Comparison of ENCODE assay signal across 20 mouse cellular contexts in genomic region chr17:75255967-75256366, GRCm38 (mm10).
DNase-seq lines count a peak whose midpoint lies in the region; ATAC-seq and TF ChIP-seq lines count a peak whose summit lies in the region.
"Had no signal": no experiment of that assay in that cellular context is flagged by ENCODE, and none has a peak within 500 bp of the region (broad histone marks: within the 10 kb centered on the region; RNA-seq: fewer than 3 reads in every experiment).

No protein-coding gene starts in this region.

- H3K27me3 ChIP-seq in heart, postnatal 0 days (ENCODE audit: control insufficient read depth, insufficient read depth, low read length), result no peaks in the 10 kb centered on the region
- no peaks in the 10 kb centered on the region for H3K27me3 ChIP-seq in CH12.LX (replicated peaks)
- H3K27me3 ChIP-seq in hindbrain, embryonic 16.5 days (replicated peaks; ENCODE audit: control insufficient read depth, insufficient read depth, low read length), result no peaks in the 10 kb centered on the region
- H3K27me3 ChIP-seq: embryonic facial prominence, embryonic 12.5 days; hindbrain, embryonic 13.5 days; intestine, embryonic 15.5 days had no signal

- ATAC-seq in heart, postnatal 0 days (ENCODE audit: insufficient read depth, low read depth), result peak; percentile 74
- no peak for ATAC-seq in hindbrain, embryonic 16.5 days
- ATAC-seq: CD4-positive, CD25-positive, alpha-beta regulatory T cell, adult 4 months; forebrain, embryonic 14.5 days; intestine, embryonic 15.5 days had no signal

- H3K4me1 ChIP-seq in heart, postnatal 0 days (ENCODE audit: control insufficient read depth, insufficient read depth), result 0 out of 2 replicates have a peak, but pooled peaks cover 3% of the 10 kb centered on the region
- H3K4me1 ChIP-seq in CH12.LX (ENCODE audit: control insufficient read depth in 1 of 2, insufficient read depth in 2 of 2), result peaks cover 16 to 78% of the 10 kb centered on the region in 2 experiments
- 0 out of 2 replicates have a peak, but pooled peaks cover 2% of the 10 kb centered on the region for H3K4me1 ChIP-seq in hindbrain, embryonic 16.5 days (ENCODE audit: control insufficient read depth, insufficient read depth, low read depth, low read length)
- H3K4me1 ChIP-seq: embryonic facial prominence, embryonic 12.5 days; heart, embryonic 10.5 days; hindbrain, embryonic 13.5 days; intestine, embryonic 15.5 days had no signal

- WGBS in heart, postnatal 0 days, result 22% methylated on average over 1 of the region's 1 CpGs
- WGBS in hindbrain, embryonic 16.5 days, result 62% methylated on average over 1 of the region's 1 CpGs

- TF ChIP-seq POLR2A in CH12.LX (IDR thresholded peaks at IDR 0.05; ENCODE audit: low read depth, low read length), result no peak

- H3K9me3 ChIP-seq in heart, postnatal 0 days (replicated peaks; ENCODE audit: control insufficient read depth, low read length), result no peaks in the 10 kb centered on the region
- H3K9me3 ChIP-seq in CH12.LX (replicated peaks; ENCODE audit: low read length), result no peaks in the 10 kb centered on the region
- H3K9me3 ChIP-seq in hindbrain, embryonic 16.5 days (ENCODE audit: control insufficient read depth, low read length), result no peaks in the 10 kb centered on the region
- H3K9me3 ChIP-seq: embryonic facial prominence, embryonic 12.5 days; heart, embryonic 10.5 days; hindbrain, embryonic 13.5 days; intestine, embryonic 15.5 days had no signal

- TF ChIP-seq EP300 in heart, postnatal 0 days (IDR thresholded peaks at IDR 0.05; ENCODE audit: low read depth), result no peak
- peak; percentile 42; the same call in 1 of the 2 replicates for TF ChIP-seq EP300 in CH12.LX (IDR thresholded peaks at IDR 0.05; ENCODE audit: low read length)

- dilution Hi-C loops in CH12.LX (cut with MboI; ENCODE audit: extremely low pct_ligation_motif_present, extremely low pct_unique_long_range_greater_than_20kb, low sequenced_read_pairs), result no loop called here

- no peak overlapping the region for H3K27ac ChIP-seq in heart, postnatal 0 days (ENCODE audit: low read depth)
- no peak overlapping the region for H3K27ac ChIP-seq in CH12.LX (ENCODE audit: insufficient read depth, low read depth)
- no peak overlapping the region for H3K27ac ChIP-seq in hindbrain, embryonic 16.5 days (ENCODE audit: low read depth, low read length)
- H3K27ac ChIP-seq: embryonic facial prominence, embryonic 12.5 days; gastrocnemius, adult 2 months; heart, embryonic 10.5 days; hindbrain, embryonic 13.5 days; intestine, embryonic 15.5 days had no signal

- peak; percentile 50 for DNase-seq in heart, postnatal 0 days (ENCODE audit: low spot score)
- DNase-seq in heart, adult 9 months (ENCODE audit: low spot score in 2 of 2), result no peak
- peak; percentile 69 for DNase-seq in CH12.LX (ENCODE audit: extremely low read depth)
- peak; percentile 11 for DNase-seq in brain, adult 2 months (ENCODE audit: low read depth, low spot score)
- DNase-seq in embryo, embryonic 10 days (ENCODE audit: low spot score), result no peak
- DNase-seq in adrenal gland, adult 8-10 months, result no peak
- DNase-seq: adrenal gland, postnatal 25 days; cerebellum, adult 2 months; cerebellum, postnatal 14 days; gastrocnemius, adult 2 months; gastrocnemius, postnatal 25 days; heart, postnatal 14 days; kidney, adult 18-20 months had no signal

- no peak overlapping the region for H3K4me2 ChIP-seq in heart, postnatal 0 days (ENCODE audit: low read depth, low read length)
- peak overlapping the region; percentile 15; the same call in 1 of the 2 replicates for H3K4me2 ChIP-seq in CH12.LX (ENCODE audit: insufficient read depth, low read depth, poor library complexity, severe bottlenecking)
- H3K4me2 ChIP-seq in hindbrain, embryonic 16.5 days (ENCODE audit: low read length), result no peak overlapping the region
- H3K4me2 ChIP-seq: embryonic facial prominence, embryonic 12.5 days; hindbrain, embryonic 13.5 days; intestine, embryonic 15.5 days had no signal

- H3K79me2 ChIP-seq in CH12.LX (replicated peaks; ENCODE audit: control insufficient read depth, extremely low read depth, insufficient read depth, poor library complexity, severe bottlenecking), result no peaks in the 10 kb centered on the region

- in situ Hi-C loops in CH12.LX (cut with MboI; ENCODE audit: low pct_ligation_motif_present, low pct_unique_long_range_greater_than_20kb, low sequenced_read_pairs), result no loop called here

- H3K4me3 ChIP-seq in heart, postnatal 0 days (ENCODE audit: low read depth, low read length), result no peak overlapping the region
- H3K4me3 ChIP-seq in CH12.LX (replicated peaks in 1 of 3; ENCODE audit: low read depth in 2 of 3, low read length in 2 of 3, poor library complexity in 1 of 3), result no peak overlapping the region
- H3K4me3 ChIP-seq in hindbrain, embryonic 16.5 days (ENCODE audit: low read length), result no peak overlapping the region
- H3K4me3 ChIP-seq: embryonic facial prominence, embryonic 12.5 days; gastrocnemius, adult 2 months; heart, embryonic 10.5 days; hindbrain, embryonic 13.5 days; intestine, embryonic 15.5 days had no signal

- H3K9ac ChIP-seq in heart, postnatal 0 days (replicated peaks; ENCODE audit: low read depth, low read length), result no peak overlapping the region
- no peak overlapping the region for H3K9ac ChIP-seq in CH12.LX (ENCODE audit: insufficient read depth, low read depth)
- no peak overlapping the region for H3K9ac ChIP-seq in hindbrain, embryonic 16.5 days (ENCODE audit: low read depth, low read length)
- H3K9ac ChIP-seq: embryonic facial prominence, embryonic 12.5 days; hindbrain, embryonic 13.5 days; intestine, embryonic 15.5 days had no signal

- no peak for TF ChIP-seq CTCF in heart, postnatal 0 days (IDR thresholded peaks at IDR 0.05; ENCODE audit: low read depth)
- no peak for TF ChIP-seq CTCF in CH12.LX (conservative IDR thresholded peaks at IDR 0.05 in 1 of 2, IDR thresholded peaks at IDR 0.05 in 1 of 2; ENCODE audit: low read depth in 2 of 2, low read length in 2 of 2)

- no peaks in the 10 kb centered on the region for H3K36me3 ChIP-seq in heart, postnatal 0 days (replicated peaks; ENCODE audit: control insufficient read depth, insufficient read depth, low read length)
- H3K36me3 ChIP-seq in CH12.LX (replicated peaks in 1 of 2; ENCODE audit: control insufficient read depth in 1 of 2, insufficient read depth in 1 of 2, low read length in 1 of 2), result no peaks in the 10 kb centered on the region
- no peaks in the 10 kb centered on the region for H3K36me3 ChIP-seq in hindbrain, embryonic 16.5 days (ENCODE audit: control insufficient read depth, insufficient read depth, low read length)
- H3K36me3 ChIP-seq: embryonic facial prominence, embryonic 12.5 days; hindbrain, embryonic 13.5 days; intestine, embryonic 15.5 days had no signal

- no peak for TF ChIP-seq RAD21 in CH12.LX (IDR thresholded peaks at IDR 0.05; ENCODE audit: low read depth, low read length)

TF ChIP-seq in CH12.LX, 34 proteins besides CTCF, POLR2A, EP300 and RAD21:
- peak; percentile 59; the same call in 1 of the 2 replicates for TF ChIP-seq IRF4 (IDR thresholded peaks at IDR 0.05; ENCODE audit: low read depth, low read length)
- TF ChIP-seq E2F4 (IDR thresholded peaks at IDR 0.05; ENCODE audit: insufficient replicate concordance, low read depth, low read length), result no peak
- TF ChIP-seq NELFE (IDR thresholded peaks at IDR 0.05; ENCODE audit: low read depth, low read length), result no peak
- TF ChIP-seq BHLHE40 (IDR thresholded peaks at IDR 0.05; ENCODE audit: low read depth, low read length), result peak; percentile 81
- no peak for TF ChIP-seq PAX5 (IDR thresholded peaks at IDR 0.05; ENCODE audit: low read length)
- TF ChIP-seq TCF12 (IDR thresholded peaks at IDR 0.05; ENCODE audit: low read depth, low read length), result peak; percentile 12; the same call in 1 of the 2 replicates
- TF ChIP-seq ETS1 (conservative IDR thresholded peaks at IDR 0.05; ENCODE audit: low read depth, low read length), result peak; percentile 89
- 0 out of 2 replicates have a peak, but pooled peaks have one; percentile 18 for TF ChIP-seq MYC (IDR thresholded peaks at IDR 0.05; ENCODE audit: low read depth, low read length)
- TF ChIP-seq ZNF384 (IDR thresholded peaks at IDR 0.05; ENCODE audit: low read depth, low read length), result no peak
- no peak for TF ChIP-seq SMC3 (IDR thresholded peaks at IDR 0.05; ENCODE audit: low read depth, low read length)
- TF ChIP-seq USF1 (IDR thresholded peaks at IDR 0.05; ENCODE audit: low read depth, low read length), result no peak
- TF ChIP-seq POLR2AphosphoS2 (IDR thresholded peaks at IDR 0.05; ENCODE audit: low read depth, low read length), result no peak
- peak; percentile 79; the same call in 1 of the 2 replicates for TF ChIP-seq MEF2A (IDR thresholded peaks at IDR 0.05; ENCODE audit: borderline replicate concordance, low read depth, low read length)
- TF ChIP-seq MAZ (IDR thresholded peaks at IDR 0.05; ENCODE audit: low read depth, low read length), result no peak

Comparison
In these comparisons a context has a peak if more than half of its experiments do, and no peak if none do; other contexts are left out.
1. DNase-seq: peak in heart, postnatal 0 days (single experiment), CH12.LX (single experiment) and brain, adult 2 months (single experiment); none in heart, adult 9 months (0 of 2), embryo, embryonic 10 days (single experiment) and adrenal gland, adult 8-10 months (single experiment).